Mouse (Mus musculus) heart, adult 11 months (tissue): ENCODE results near the gene F2rl3.
A peak's percentile ranks its signal among the peaks of the same experiment; 100 is the strongest.

Source experiments
- DNase-seq: peaks from one replicate; pipeline ENCODE4 v3.0.0; 2022

Gene F2rl3

GRCm38 (mm10) chr8:72766777-72767176 lies 5.1 kb downstream of the F2rl3 start:
- peak; percentile 79 for DNase-seq

GRCm38 (mm10) chr8:72777797-72778196 lies 16.1 kb downstream of the F2rl3 start:
- no peak for DNase-seq

GRCm38 (mm10) chr8:72780644-72781043 lies 19.0 kb downstream of the F2rl3 start:
- no peak for DNase-seq

DNA sequence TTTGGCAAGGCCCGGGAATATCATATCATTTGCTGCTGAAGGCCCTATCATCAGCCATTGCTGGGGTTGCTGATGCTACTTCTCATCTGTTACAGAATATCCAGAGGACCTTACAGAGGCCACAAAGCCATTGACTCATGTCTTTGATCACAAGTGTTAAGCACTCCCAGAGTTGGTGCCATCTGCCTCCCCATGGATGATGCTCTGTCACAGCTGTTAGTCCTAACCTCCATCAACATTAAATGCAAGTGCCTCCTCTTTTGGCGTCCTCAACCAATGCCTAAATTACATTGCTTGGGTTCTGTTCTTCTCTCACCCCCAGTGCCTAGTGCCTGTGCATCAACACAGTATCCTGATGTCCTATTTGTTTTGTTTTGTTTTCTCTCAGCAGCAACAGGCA lies 39.9 kb downstream of the F2rl3 start:
- no peak for DNase-seq

- no peak for DNase-seq
These were observed 51.0 kb downstream of the F2rl3 start for GRCm38 (mm10) chr8:72812690-72813089.
